Mouse (Mus musculus) embryonic facial prominence, embryonic 14.5 days (tissue): ENCODE measurements around the gene Nr3c2. TPM values are rescaled to one million over a fixed set of nuclear protein-coding genes. Genes with fewer than 3 reads are reported as not detected.

Experiments
- ATAC-seq: fragments of 200-750 bp; cut with Nextera tagmentation; 2 replicates; pipeline ENCODE4 v1.8.0; 2017; ENCODE audit warnings: low read depth, moderate number of reproducible peaks, moderate TSS enrichment
- DNase-seq: peaks from one replicate; pipeline ENCODE4 v3.0.0-alpha.2; 2015; ENCODE audit warnings: low spot score
- H3K27ac ChIP-seq: fragments of 300-500 bp; sonication (generic); replicated peaks from 2 replicates; pipeline ENCODE4 v1.5.1; 2014; ENCODE audit warnings: low read depth, mild to moderate bottlenecking, low read length, moderate library complexity
- H3K27me3 ChIP-seq: fragments of 300-500 bp; sonication (generic); replicated peaks from 2 replicates; pipeline ENCODE4 v1.6.1; 2014; ENCODE audit warnings: low read length; ENCODE audit not compliant: control insufficient read depth, insufficient read depth
- H3K36me3 ChIP-seq: fragments of 300-500 bp; sonication (generic); 2 replicates; pipeline ENCODE4 v1.6.1; 2014; ENCODE audit warnings: low read length, mixed read lengths; ENCODE audit not compliant: control insufficient read depth, insufficient read depth
- H3K4me1 ChIP-seq: fragments of 300-500 bp; sonication (generic); 2 replicates; pipeline ENCODE4 v1.6.1; 2014; ENCODE audit warnings: antibody characterized with exemption, low read length; ENCODE audit not compliant: control insufficient read depth, insufficient read depth
- H3K4me2 ChIP-seq: fragments of 300-500 bp; sonication (generic); 2 replicates; pipeline ENCODE4 v1.6.1; 2014; ENCODE audit warnings: low read depth, mild to moderate bottlenecking, low read length, moderate library complexity, mixed read lengths
- H3K4me3 ChIP-seq: fragments of 300-500 bp; sonication (generic); 2 replicates; pipeline ENCODE4 v1.5.1; 2014; ENCODE audit warnings: low read depth, mild to moderate bottlenecking, low read length
- H3K9ac ChIP-seq: fragments of 300-500 bp; sonication (generic); 2 replicates; pipeline ENCODE4 v1.6.1; 2014; ENCODE audit warnings: low read depth, mild to moderate bottlenecking, low read length, moderate library complexity, mixed read lengths
- H3K9me3 ChIP-seq: fragments of 300-500 bp; sonication (generic); 2 replicates; pipeline ENCODE4 v1.6.1; 2016; ENCODE audit warnings: low read length; ENCODE audit not compliant: control insufficient read depth
- WGBS: fragments of 180-500 bp; shearing (Covaris S2); extraction: QIAGEN DNeasy Blood & Tissue Kit; methylation state at CpG from one replicate; pipeline ENCODE4 v1.1.7; 2014; 5-methylcytosine and 5-hydroxymethylcytosine counted together
- polyA plus RNA-seq: library from polyadenylated mRNA; unstranded; fragments of >200 nt; fragmentation: Nextera tagmentation; extraction: Ambion mirVana; gene quantifications from 2 replicates; pipeline ENCODE4 v1.2.1, GENCODE M21; 2014

Nr3c2 gene
- polyA plus RNA-seq, 1 experiment from 2014 or later: 6.5 TPM

DNA sequence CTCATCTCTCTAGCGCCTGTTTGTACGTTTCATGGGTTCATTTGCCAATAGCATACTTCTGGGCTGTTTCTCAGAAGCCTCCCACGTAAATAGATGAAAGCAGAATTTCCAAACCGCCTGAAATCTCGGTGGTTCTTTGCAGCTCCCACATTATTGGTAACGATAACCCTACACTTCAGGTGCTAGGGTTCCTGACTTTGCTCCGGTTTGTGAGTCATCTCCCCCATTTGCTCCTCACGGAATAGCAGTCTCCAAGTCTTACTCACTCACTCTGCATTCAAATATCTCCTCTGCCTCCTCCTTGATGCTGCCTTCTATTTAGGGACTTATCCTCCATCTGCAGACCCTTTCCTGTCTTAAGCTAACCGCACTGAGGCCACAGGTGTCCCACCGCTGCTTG is 215.5 kb downstream of the Nr3c2 start:
- Histone ChIP-seq H3K9me3 (no peaks in the 10 kb centered on the region), H3K36me3 (no peaks in the 10 kb centered on the region)

DNA sequence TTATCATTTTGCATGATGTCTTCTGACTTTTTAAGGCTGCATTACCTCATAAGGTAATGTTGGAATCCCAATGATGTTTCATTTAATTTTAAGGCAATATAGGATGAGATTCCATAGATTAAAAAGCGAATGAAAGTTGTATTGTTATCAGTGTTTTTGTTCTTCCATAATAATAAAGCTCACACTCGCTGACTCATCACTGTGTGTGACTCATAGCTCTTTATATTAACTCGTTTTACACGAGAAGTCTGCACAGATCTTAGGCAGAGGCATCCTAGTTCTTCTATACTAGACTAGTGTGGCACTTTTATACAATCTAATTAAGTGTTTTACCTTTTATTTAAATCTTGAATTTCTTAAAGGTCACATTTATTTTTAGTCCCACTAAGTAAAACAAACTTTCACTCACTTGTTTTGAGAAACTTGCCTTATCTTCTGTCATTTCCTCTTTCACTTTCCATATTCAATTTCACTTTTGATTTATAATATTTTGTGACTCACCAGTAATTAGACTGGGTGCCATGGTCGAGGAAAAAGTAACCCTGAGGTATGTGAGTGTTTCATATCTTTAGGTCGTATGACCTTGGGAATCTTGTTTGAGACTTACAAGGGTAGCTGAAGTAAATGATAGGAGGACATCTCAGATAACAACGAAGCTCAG is 217.3 kb downstream of the Nr3c2 start:
- H3K4me2 ChIP-seq: no peak overlapping the region
- H3K4me1 ChIP-seq: 0 out of 2 replicates have a peak, but pooled peaks cover 4% of the 10 kb centered on the region
- WGBS: 67% methylated on average over 7 of the region's 7 CpGs
- no peak overlapping the region for H3K9ac ChIP-seq
- ATAC-seq: no peak
- H3K4me3 ChIP-seq: no peak overlapping the region
- DNase-seq: no peak
- no peak overlapping the region for H3K27ac ChIP-seq
- no peaks in the 10 kb centered on the region for H3K9me3 ChIP-seq
- no peaks in the 10 kb centered on the region for H3K36me3 ChIP-seq
- no peaks in the 10 kb centered on the region for H3K27me3 ChIP-seq

More for the DNA sequence above, 215.5 kb downstream of the Nr3c2 start:
- DNase-seq (no peak), ATAC-seq (no peak)
- 84% methylated on average over 10 of the region's 10 CpGs for WGBS
- no peaks in the 10 kb centered on the region for H3K4me1 ChIP-seq
- H3K27ac ChIP-seq: no peak overlapping the region
- H3K9ac ChIP-seq: no peak overlapping the region
- no peak overlapping the region for H3K4me2 ChIP-seq
- H3K27me3 ChIP-seq: no peaks in the 10 kb centered on the region
- no peak overlapping the region for H3K4me3 ChIP-seq

DNA sequence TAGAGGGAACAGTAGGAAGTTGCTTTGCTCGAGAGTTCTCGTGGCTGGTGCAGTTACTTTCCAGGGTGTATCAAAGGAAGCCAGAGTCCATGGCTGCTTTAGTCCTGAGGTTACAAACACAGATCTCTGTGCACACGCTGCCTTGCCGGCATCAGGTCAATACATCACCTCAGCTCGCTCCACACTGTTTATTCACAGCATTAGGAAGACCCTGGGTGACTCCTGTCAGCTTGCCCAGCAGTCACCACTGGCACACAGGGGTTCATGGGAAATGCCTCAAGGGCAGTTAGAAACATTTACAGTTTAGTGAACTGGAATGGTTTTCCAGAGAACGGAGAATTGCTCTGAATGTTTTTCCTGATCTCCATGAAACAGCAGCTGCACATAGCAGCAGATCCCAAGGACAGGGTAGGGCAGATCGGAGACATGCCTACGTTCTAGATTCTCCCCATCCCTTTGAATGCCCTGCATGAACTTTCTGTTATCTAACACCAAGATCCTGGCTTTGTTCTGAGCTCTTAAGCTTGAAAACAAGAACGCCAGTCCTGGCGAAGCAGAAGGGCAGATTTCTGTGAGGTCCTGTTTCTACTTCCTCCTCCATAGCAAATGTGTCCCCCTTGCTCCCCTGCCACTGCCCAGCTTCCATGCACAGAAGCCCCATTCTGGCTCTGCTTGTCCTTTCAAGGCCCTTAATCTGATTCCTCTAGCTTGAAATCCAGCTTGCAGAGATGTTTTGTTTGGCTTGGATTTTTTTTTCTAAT is 221.7 kb downstream of the Nr3c2 start:
- ATAC-seq (peak; percentile 33; the same call in 1 of the 2 replicates), DNase-seq (peak; percentile 15)
- no peak overlapping the region; the same call in 1 of the 2 replicates for H3K27ac ChIP-seq
- 0 out of 2 replicates have a peak, but pooled peaks cover 4% of the 10 kb centered on the region for H3K4me1 ChIP-seq
- no peak overlapping the region for H3K4me3 ChIP-seq
- H3K36me3 ChIP-seq: no peaks in the 10 kb centered on the region
- H3K9ac ChIP-seq: no peak overlapping the region; the same call in 1 of the 2 replicates
- no peaks in the 10 kb centered on the region for H3K27me3 ChIP-seq
- H3K4me2 ChIP-seq: no peak overlapping the region
- 45% methylated on average over 10 of the region's 10 CpGs for whole genome bisulfite sequencing
- no peaks in the 10 kb centered on the region for H3K9me3 ChIP-seq

DNA sequence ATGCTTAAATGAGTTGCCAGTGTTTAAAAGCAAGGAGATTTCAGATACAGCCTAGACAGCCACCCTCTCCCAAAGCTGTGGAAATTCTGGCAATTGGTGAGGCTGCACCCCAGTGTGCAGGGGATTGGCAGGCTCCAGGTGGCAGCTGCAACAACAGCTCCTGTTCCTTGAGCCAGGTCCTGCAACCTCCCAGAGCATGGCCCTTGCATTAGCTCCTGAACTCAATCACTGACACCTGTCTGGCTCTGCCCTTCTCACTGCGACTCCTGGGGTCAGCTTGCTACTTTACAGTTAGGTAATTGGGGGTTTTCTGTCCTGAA is 222.3 kb downstream of the Nr3c2 start:
- WGBS: 21% methylated on average over 1 of the region's 1 CpGs
- 0 out of 2 replicates have a peak, but pooled peaks cover 4% of the 10 kb centered on the region for H3K4me1 ChIP-seq
- DNase-seq (peak; percentile 5), ATAC-seq (no peak; the same call in 1 of the 2 replicates)
- no peak overlapping the region for H3K4me3 ChIP-seq
- H3K27ac ChIP-seq: no peak overlapping the region
- H3K9me3 ChIP-seq: no peaks in the 10 kb centered on the region
- no peaks in the 10 kb centered on the region for H3K27me3 ChIP-seq
- no peaks in the 10 kb centered on the region for H3K36me3 ChIP-seq
- H3K9ac ChIP-seq: no peak overlapping the region
- no peak overlapping the region for H3K4me2 ChIP-seq

DNA sequence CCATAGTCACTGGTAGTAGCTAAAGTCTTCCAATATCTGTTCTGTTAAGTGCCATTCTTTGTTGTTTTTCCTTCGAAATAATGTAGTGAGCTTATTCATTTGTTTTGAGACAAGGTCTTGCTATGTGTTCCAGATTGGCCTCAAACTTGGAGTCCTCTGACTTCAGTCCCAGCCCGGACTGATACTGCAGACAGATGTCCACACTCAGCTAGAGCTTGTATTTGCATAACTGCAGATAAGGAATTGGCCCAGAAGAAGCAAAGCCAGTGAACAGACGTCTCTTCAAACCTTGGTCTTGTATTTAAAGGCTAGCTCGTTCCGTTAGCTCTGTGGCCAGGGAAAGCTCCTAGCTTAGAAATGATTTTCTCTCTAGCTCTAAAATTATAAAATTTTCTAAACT is 223.1 kb downstream of the Nr3c2 start:
- Histone ChIP-seq H3K4me3 (no peak overlapping the region), H3K4me1 (0 out of 2 replicates have a peak, but pooled peaks cover 4% of the 10 kb centered on the region), H3K36me3 (no peaks in the 10 kb centered on the region), H3K9ac (no peak overlapping the region), H3K27ac (no peak overlapping the region), H3K4me2 (no peak overlapping the region), H3K27me3 (no peaks in the 10 kb centered on the region), H3K9me3 (no peaks in the 10 kb centered on the region)
- ATAC-seq (no peak), DNase-seq (no peak)
- WGBS: 84% methylated on average over 5 of the region's 5 CpGs

DNA sequence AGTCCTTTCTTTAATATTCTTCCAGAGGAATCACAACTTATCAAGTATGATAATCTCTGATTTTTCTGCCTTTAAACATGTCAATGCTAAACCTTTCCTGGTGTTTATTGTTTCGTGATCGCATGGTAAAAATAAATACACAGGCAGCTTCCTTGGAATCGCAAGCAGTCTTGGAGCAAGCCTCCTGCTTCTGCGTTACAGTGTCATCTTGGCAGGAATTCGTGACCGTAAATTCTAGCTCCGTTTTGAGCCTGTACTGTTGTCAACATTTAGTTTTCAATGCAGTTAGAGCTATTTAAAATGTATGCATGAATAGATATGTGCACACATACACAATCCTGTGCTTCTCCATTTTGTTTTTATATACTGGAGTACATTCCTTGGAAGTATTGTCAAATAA is 226.5 kb downstream of the Nr3c2 start:
- DNase-seq (no peak), ATAC-seq (no peak)
- H3K36me3 ChIP-seq: no peaks in the 10 kb centered on the region
- no peaks in the 10 kb centered on the region for H3K27me3 ChIP-seq
- 0 out of 2 replicates have a peak, but pooled peaks cover 3% of the 10 kb centered on the region for H3K4me1 ChIP-seq
- H3K9me3 ChIP-seq: no peaks in the 10 kb centered on the region
- H3K9ac ChIP-seq: no peak overlapping the region
- H3K4me2 ChIP-seq: no peak overlapping the region
- H3K27ac ChIP-seq: no peak overlapping the region
- WGBS: 88% methylated on average over 7 of the region's 7 CpGs
- H3K4me3 ChIP-seq: no peak overlapping the region

DNA sequence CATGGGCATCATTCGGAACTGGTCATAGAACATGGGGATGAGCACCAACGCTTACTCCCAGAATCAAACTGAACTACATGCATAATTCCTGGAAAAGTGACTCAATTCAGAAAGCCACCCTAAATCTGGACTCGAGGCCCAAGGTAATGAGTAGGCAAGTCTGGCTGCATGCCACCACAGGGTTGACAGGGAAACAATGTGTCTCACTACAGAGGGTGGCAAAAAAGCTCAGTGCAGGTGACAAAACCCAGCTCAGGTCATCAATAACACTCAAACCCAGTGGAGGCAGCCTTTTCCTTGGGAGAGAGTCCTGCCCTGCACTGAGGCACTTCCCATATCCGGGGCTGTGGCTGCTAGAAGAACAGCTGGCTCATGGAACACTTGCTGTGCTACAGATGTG is 228.8 kb downstream of the Nr3c2 start:
- no peak for ATAC-seq

DNA sequence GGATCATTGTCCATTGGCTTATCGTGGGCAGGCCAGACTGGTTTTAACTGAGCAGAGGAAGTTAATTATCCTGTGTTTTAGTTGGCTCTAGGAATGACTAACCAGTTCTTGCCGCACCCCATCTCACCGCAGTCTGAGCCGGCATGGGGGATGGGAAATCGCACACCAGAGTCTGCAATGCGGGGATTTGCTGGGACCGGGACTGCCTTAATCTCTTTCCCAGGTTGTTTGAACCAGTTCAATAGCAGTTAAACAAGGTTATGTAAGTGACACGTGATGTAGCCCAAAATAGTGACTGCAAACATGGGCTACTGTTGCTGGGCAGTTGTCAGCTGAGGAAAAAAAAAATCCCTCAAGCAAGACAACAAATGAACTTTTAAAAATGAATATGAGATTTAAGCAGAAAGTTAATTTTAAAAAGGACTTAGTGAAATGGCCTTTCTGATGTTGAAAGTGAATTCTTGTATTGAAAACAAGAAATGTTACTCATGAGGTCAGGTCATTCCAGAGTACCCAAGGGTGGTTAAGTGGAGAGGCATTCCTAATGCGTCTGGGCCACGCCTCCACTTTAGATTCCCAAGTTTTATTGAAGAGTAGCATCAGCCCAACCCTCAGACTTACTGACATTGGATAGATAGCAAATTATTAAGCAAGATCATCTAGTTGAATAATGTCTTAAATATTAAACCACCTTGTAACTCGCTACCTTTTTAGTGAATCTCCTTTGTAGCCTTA is 233.8 kb downstream of the Nr3c2 start:
- Histone ChIP-seq H3K4me1 (no peaks in the 10 kb centered on the region; the same call in 1 of the 2 replicates), H3K4me3 (no peak overlapping the region), H3K9ac (no peak overlapping the region; the same call in 1 of the 2 replicates), H3K27ac (no peak overlapping the region; the same call in 1 of the 2 replicates), H3K9me3 (peaks cover 8% of the 10 kb centered on the region; the same call in 1 of the 2 replicates), H3K4me2 (peak overlapping the region; percentile 26; the same call in 1 of the 2 replicates), H3K27me3 (no peaks in the 10 kb centered on the region), H3K36me3 (no peaks in the 10 kb centered on the region)
- peak; percentile 79 for ATAC-seq
- WGBS: 29% methylated on average over 11 of the region's 11 CpGs
- DNase-seq: peak; percentile 76

More for the DNA sequence above, 228.8 kb downstream of the Nr3c2 start:
- no peaks in the 10 kb centered on the region for H3K36me3 ChIP-seq
- H3K9ac ChIP-seq: no peak overlapping the region
- no peak overlapping the region for H3K27ac ChIP-seq
- 82% methylated on average over 4 of the region's 4 CpGs for WGBS
- DNase-seq: no peak
- H3K4me2 ChIP-seq: no peak overlapping the region
- no peak overlapping the region for H3K4me3 ChIP-seq
- H3K9me3 ChIP-seq: no peaks in the 10 kb centered on the region
- H3K4me1 ChIP-seq: no peaks in the 10 kb centered on the region; the same call in 1 of the 2 replicates
- H3K27me3 ChIP-seq: no peaks in the 10 kb centered on the region
